Mouse (Mus musculus) neutrophil, adult 83 days (primary cell): ENCODE data around the gene Bbs9. TPM values are rescaled to one million over a fixed set of nuclear protein-coding genes. Genes with fewer than 3 reads are reported as not detected.

Experiments
- total RNA-seq, 2 experiments: library from RNA; stranded (reverse); gene quantifications; one replicate each; pipeline ENCODE4 v1.2.4; 2023

The Bbs9 gene
- total RNA-seq = 10 to 100 TPM; 15.0 to 18.0 TPM

DNA sequence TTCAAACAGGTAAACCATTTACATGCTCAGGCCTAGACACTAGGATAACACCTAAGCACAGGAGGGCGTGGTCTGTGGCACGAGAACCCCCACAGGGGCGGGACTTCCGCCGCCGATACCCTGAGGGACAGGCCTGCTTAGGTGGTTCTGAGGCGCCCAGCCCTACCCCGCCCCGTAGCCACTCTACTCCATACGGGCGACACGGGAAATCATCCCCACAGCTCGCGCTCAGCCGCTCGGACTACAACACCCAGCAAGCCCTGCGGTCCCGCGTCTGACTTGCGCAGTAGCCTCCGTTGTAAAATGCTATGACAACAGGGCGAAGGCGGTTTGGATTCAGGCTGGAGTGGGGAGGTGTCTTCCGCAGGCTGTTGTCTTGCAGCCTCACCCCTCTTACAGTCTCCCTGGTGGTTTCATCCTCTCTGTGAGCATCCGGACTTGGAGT lies at the start of gene Bbs9:
Gene Bbs9, plus strand, starts transcription at position 292 of the 445 bp plus-strand sequence.

DNA sequence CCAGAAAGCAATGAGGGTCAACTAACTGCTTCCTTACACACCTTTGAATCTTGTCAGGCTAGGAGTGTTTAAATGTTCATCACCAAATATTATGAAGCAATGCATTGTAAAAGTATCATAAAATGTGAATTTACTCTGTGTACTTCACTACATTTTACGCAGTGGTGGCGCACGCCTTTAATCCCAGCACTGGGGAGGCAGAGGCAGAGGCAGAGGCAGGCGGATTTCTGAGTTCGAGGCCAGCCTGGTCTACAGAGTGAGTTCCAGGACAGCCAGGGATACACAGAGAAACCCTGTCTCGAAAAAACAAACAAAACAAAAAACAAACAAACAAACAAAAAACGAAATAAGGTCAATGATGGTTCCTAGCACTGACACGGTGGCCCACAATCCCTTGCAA lies 21.5 kb upstream of the Bbs9 start, which contains the start of gene Gm17545:
Gene Gm17545, plus strand, starts transcription at position 301 of the 400 bp plus-strand sequence.

DNA sequence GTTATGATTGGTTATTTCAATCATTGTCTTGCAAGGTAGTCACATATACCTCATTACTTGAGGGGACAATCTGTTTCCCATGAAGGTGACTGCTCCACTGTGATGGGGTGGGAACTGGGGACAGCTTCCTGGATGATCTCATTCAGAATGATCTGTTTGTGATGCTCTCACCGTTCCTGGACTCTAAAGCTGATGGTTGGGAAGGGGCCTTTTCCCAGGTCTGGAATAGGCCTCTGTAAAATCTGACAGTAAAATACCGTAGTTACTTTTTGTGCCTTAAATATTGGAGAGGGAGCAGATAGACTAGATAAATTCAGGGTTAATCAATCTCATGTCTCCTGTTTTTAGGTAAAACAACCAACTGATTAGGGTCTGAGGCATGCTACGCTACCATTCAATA lies 5.9 kb upstream of the Bbs9 start, which contains the start of gene Rp9:
Gene Rp9, minus strand, starts transcription at position 101 of the 400 bp plus-strand sequence.

Other genes with a start within 250 kb of the Bbs9 start
- under 1 TPM; 0.26 to 0.40 TPM for gene Zfp599, start 215.8 kb upstream of the Bbs9 start, total RNA-seq
- gene Zfp810, start 168.1 kb upstream of the Bbs9 start, total RNA-seq = 1 to 10 TPM; 6.3 to 6.7 TPM
- gene Anln, start 86.5 kb upstream of the Bbs9 start, total RNA-seq = 10 to 100 TPM; 52.6 to 54.7 TPM
- 1 to 10 TPM; 5.1 to 6.5 TPM for gene 9530077C05Rik, start 64.2 kb upstream of the Bbs9 start, total RNA-seq
- gene Gm17545, start 21.4 kb upstream of the Bbs9 start, total RNA-seq = not detected
- 10 to 100 TPM; 47.1 to 51.9 TPM for gene Rp9, start 6.0 kb upstream of the Bbs9 start, total RNA-seq